Mouse (Mus musculus) adrenal gland, postnatal 10 days (tissue): ENCODE results near the gene Sft2d1. TPM values are rescaled to one million over a fixed set of nuclear protein-coding genes. Genes with fewer than 3 reads are reported as not detected.
"Not testable (repeated sequence)": the region's sequence is repeated elsewhere in the genome, so short reads cannot be mapped to it uniquely, and the experiment has no call there.

ENCODE experiments used
- DNase-seq: peaks from one replicate; pipeline ENCODE4 v3.0.0; 2021; ENCODE audit warnings: mixed read lengths
- total RNA-seq, 2 experiments: library from RNA; stranded (reverse); gene quantifications; 2 replicates each; pipeline ENCODE4 v1.2.3; 2021

The Sft2d1 gene
- total RNA-seq, 2 experiments from 2014 or later, result 38.4 to 45.0 TPM

DNA sequence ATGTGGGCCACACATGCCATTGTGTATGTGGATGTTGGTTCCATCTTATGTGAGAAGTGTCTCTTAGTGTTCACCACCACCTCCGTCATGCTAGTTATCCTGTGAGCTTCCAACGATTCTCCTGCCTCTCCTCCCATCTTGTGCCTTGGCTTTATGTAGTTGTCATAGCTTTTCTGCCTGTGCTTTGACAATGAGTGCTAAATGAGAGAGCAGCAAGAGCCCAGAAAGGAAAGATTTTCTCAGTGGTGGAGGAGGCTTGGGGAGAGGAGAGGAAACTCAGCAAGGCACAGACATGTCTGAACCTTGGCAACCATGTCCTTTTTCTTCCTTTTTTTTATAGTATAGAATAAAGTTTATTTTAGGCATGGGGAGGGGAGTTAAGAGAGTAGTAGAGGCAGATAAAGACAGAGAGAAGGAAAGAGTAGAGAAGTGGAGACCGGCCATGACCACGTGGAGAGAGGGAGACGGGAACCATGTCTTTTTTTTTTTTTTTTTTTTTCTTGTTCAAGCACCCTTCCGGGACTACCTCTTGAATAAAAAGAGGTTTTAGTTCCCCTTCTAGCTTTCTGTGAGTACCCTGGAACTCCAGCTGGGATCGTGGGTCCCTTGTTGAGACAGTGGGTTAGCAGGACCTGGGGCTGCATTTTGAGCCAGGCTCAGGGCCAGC, 8.0 kb upstream of the Sft2d1 start:
- no peak for DNase-seq

GRCm38 (mm10) chr17:8303671-8304070, 7.2 kb upstream of the Sft2d1 start:
- no peak for DNase-seq

- peak; percentile 24 for DNase-seq
Measured at GRCm38 (mm10) chr17:8305801-8306200, 5.1 kb upstream of the Sft2d1 start.

GRCm38 (mm10) chr17:8311751-8312150, 849 bp downstream of the Sft2d1 start:
- no peak for DNase-seq

- no peak for DNase-seq
Measured at GRCm38 (mm10) chr17:8313976-8314375, 3.1 kb downstream of the Sft2d1 start.

- no peak for DNase-seq
Measured at GRCm38 (mm10) chr17:8316251-8316650, 5.3 kb downstream of the Sft2d1 start.

DNA sequence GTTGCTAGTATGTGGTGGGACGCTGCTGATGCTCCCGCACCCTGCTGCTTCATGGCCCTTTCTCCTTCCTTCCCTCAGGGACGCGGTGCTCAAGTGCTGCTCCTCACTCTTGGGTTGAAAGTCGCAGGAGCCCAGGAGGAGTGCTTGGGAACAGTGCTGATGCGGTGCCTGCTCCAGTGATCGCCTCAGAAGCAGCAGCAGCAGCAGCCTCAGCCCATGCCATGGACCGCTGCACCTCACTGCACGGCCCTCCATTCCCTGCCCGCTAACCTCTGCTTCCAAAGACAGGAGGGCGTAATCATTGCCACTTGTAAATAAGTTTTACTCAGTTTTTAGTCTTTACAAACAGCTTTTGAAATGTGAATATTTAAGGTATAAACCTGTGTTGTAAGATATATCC, 16.0 kb downstream of the Sft2d1 start:
- DNase-seq, result not testable (repeated sequence)

- no peak for DNase-seq
Measured at GRCm38 (mm10) chr17:8328511-8329174, 17.7 kb downstream of the Sft2d1 start.

DNA sequence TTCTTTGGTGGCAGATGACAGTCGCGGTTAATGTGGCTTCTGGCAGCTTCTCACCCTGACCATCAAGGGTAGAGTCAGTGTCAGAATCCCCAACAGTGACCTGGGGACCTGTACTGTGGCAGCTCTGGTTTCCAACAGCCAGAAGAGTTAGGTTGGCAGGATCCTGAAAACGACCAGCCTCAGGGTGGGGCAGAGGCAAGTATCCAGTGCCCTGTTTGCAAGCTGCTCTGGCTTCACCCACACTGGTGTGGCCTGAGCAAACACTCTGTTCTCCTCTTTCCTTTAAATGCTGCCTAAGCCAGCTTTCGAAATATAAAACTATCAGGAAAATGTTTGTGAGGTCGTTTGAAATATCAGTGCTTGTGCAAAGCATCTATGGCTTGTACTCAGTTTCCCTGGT, 19.7 kb downstream of the Sft2d1 start:
- DNase-seq, result no peak

GRCm38 (mm10) chr17:8337159-8337558, 26.3 kb downstream of the Sft2d1 start, which contains the start of gene Prr18:
TSS of gene Prr18 (plus strand) at chr17:8337459.
- not testable (repeated sequence) for DNase-seq

GRCm38 (mm10) chr17:8339666-8340374, 28.9 kb downstream of the Sft2d1 start:
- DNase-seq, result no peak

- peak; percentile 42 for DNase-seq
Measured at GRCm38 (mm10) chr17:8340407-8341359, 29.8 kb downstream of the Sft2d1 start.

- DNase-seq, result no peak
Measured at GRCm38 (mm10) chr17:8341360-8341963, 30.6 kb downstream of the Sft2d1 start.

GRCm38 (mm10) chr17:8342706-8343105, 31.8 kb downstream of the Sft2d1 start:
- DNase-seq, result no peak

GRCm38 (mm10) chr17:8343416-8343815, 32.5 kb downstream of the Sft2d1 start:
- no peak for DNase-seq

DNA sequence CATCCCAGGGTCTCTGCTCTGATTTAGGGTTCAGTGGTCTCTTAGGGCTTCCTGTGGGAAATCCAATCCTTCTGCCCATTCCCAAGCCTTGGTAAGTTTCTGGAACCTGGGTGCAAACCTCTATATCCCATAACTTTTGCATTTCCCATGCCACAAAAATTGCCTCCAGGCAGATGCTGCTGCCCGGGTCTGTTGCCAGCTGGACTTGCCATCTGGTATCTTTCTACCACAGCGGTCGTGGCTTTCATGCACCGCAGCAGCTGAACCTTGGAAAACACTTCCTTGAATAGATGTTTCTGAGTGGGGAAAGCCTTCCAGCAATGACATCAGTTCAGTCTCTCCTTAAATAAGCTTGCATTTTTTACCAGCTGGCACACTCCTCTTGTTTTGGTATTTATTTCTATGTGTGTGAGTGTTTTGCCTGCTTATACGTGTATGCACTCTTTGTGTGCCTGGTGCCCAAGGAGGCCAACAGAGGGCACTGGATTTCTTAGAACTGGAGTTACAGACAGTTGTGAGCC, 36.9 kb downstream of the Sft2d1 start:
- DNase-seq, result no peak

DNA sequence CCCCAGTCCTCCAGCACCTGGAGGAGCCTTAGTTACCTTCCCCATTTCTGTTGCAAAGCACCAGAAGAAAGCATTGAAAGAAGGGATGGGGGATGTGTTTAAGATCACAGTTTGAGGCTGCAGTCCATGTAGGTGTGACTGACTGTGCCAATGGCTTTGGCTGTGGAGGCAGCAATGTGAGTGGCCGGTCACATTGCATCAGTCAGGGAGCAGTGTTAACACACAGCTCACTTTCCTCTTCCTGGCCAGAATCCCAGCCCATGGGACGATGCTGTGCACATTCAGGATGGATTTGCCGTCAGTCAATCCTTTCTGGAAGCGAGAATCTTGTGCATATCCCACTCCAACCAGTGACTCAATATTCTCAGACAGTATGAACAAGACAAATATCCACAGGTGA, 38.0 kb downstream of the Sft2d1 start:
- DNase-seq, result no peak

DNA sequence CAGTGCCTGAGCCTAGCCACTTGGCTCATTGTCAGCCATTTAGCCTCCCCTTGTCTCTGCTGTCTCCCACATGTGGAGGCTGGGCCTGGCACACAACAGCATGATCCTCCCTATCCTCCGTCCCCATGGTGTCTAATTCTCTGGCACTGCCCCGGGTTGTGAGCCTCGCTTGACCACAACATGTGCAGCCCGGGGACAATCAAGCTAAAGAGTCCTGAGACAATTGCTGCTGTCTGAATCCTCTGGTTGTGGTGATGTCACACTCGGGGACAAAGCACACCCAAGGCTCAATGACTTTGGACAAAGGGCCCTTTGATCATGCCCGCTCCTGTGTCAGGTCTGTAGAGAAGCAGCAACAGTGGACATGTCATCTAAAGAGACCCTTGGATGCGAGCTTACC, 40.2 kb downstream of the Sft2d1 start:
- no peak for DNase-seq

GRCm38 (mm10) chr17:8355692-8356091, 44.8 kb downstream of the Sft2d1 start, which contains the start of gene T2:
TSS of gene T2 (plus strand) at chr17:8355992.
- no peak for DNase-seq

- DNase-seq, result no peak
Measured at GRCm38 (mm10) chr17:8357498-8357897, 46.6 kb downstream of the Sft2d1 start.

GRCm38 (mm10) chr17:8360876-8361275, 50.0 kb downstream of the Sft2d1 start:
- no peak for DNase-seq
